Mouse (Mus musculus): Measurements from ENCODE around the gene Syngr2. TPM values are rescaled to one million over a fixed set of nuclear protein-coding genes. Genes with fewer than 3 reads are reported as not detected.
"Not testable (repeated sequence)": the region's sequence is repeated elsewhere in the genome, so short reads cannot be mapped to it uniquely, and the experiment has no call there.

Syngr2 gene
- polyA plus RNA-seq, 1 experiment from 2014 or later, result 132 TPM

DNA sequence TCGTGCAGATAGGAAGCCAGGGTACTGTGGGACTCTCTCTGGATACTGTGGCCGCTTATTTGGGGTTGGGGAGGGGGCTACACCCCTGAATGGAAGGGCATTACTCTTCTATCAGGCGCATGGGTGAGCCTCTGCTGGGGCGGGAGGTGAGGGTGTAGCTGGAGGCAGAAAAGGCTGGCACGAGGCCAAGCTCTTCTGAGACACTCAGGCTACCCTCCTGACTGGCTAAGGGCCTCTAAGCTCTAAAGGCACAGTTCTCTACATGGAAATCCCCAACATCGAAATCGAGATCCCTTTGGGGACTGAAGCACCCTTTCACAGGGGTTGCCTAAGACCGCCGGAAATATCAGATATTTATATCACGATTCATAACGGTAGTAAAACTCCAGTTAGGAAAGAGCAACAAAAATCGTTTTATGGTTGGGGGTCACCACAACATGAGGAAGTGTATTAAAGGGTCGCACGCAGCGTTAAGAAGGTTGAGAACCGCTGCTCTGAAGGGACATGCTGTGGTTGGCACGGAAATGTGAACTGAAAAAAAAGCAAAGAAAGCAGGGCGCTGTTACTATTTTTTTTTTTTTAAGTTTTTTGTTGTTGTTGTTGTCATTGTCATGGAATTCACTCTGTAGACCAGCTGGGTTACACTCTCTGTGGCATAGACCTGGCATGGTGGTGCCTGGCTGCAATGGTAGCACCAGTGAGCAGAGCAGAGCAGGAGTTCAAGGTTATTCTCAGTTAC, 18.9 kb downstream of the Syngr2 start:
- Histone ChIP-seq H3K9me3 (no peaks in the 10 kb centered on the region), H3K27me3 (replicated peaks) (no peaks in the 10 kb centered on the region), H3K9ac (no peak overlapping the region), H3K4me1 (peaks cover 76% of the 10 kb centered on the region), H3K4me2 (peak overlapping the region; percentile 14; the same call in 1 of the 2 replicates), H3K36me3 (0 out of 2 replicates have a peak, but pooled peaks cover 1% of the 10 kb centered on the region), H3K27ac (peak overlapping the region; percentile 83), H3K4me3 (replicated peaks) (no peak overlapping the region)
- no peak for ATAC-seq (ENCODE audit: insufficient read depth, low FRiP score, low read depth)
- WGBS, result 60% methylated on average over 18 of the region's 18 CpGs

DNA sequence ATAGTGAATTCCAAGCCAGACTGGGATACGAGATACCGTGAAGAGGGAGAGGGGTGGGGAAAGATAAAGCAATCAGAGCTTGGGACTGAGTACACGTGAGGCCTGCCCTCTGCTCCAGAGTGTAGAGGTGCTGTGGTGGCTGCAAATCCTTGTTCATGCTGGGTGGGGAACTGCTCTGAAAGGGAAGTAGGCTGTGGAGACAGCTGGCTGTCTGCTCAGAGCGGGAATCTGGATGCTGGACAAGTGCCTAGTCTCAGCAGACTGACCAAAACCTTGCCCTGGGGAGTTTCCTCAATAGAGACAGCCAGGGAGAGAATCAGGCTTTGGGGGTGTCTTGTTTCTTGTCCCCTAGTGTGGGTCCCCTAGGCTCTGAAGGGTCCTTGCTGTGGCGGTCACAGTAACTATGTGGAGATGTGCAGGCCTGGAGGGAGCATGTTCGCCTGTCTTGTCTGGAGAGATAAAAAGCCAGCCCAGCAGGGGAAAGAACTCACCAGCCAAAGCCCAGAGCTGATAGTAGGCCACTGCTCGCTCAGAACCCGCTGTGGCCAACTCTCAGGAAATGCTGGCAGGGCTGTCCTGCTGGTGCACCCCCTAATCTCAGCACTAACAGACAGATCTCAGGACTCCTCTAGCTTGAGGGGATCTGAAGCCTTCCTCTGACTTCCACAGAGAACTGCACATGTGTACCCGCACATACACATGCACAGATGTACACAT, 19.6 kb downstream of the Syngr2 start:
- no peaks in the 10 kb centered on the region for H3K9me3 ChIP-seq
- H3K4me1 ChIP-seq, result peaks cover 69% of the 10 kb centered on the region
- WGBS, result 39% methylated on average over 9 of the region's 9 CpGs
- H3K9ac ChIP-seq, result no peak overlapping the region
- no peaks in the 10 kb centered on the region for H3K36me3 ChIP-seq
- H3K4me3 ChIP-seq (replicated peaks), result no peak overlapping the region
- 0 out of 2 replicates have a peak overlapping the region, but pooled peaks have one; percentile 1 for H3K4me2 ChIP-seq
- H3K27ac ChIP-seq, result peak overlapping the region; percentile 83
- peak; percentile 55 for ATAC-seq (ENCODE audit: insufficient read depth, low FRiP score, low read depth)
- no peaks in the 10 kb centered on the region for H3K27me3 ChIP-seq (replicated peaks)

GRCm38 (mm10) chr11:117829671-117830215, 20.3 kb downstream of the Syngr2 start:
- no peak overlapping the region for H3K4me2 ChIP-seq
- H3K27me3 ChIP-seq (replicated peaks), result no peaks in the 10 kb centered on the region
- 61% methylated on average over 2 of the region's 2 CpGs for WGBS

DNA sequence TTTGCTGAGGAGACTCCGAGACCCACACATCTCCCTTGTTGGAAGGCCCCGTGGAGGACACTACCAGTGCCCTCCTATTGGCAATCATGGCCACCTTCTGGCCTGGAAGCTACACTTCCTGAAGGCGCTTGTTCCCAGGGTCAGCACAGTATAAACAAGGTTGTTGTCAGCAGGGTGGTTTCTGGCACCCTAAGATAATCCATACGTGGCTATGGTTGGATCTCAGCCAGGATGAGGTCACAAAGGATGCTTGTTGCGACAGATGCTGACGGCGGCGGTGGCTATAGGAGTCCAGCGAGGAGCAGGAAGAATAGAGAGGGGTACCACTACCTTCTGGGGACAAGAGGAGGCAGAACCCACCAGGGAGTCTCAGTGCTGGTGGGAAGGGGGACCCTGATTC, 20.9 kb downstream of the Syngr2 start:
- Histone ChIP-seq H3K27me3 (replicated peaks) (no peaks in the 10 kb centered on the region), H3K4me3 (replicated peaks) (no peak overlapping the region), H3K9me3 (no peaks in the 10 kb centered on the region), H3K27ac (peak overlapping the region; percentile 83), H3K4me1 (peaks cover 57% of the 10 kb centered on the region), H3K36me3 (no peaks in the 10 kb centered on the region), H3K4me2 (no peak overlapping the region), H3K9ac (no peak overlapping the region)
- WGBS, result 60% methylated on average over 9 of the region's 9 CpGs
- ATAC-seq (ENCODE audit: insufficient read depth, low FRiP score, low read depth), result no peak

More at GRCm38 (mm10) chr11:117829671-117830215, 20.3 kb downstream of the Syngr2 start:
- Histone ChIP-seq H3K4me3 (replicated peaks) (no peak overlapping the region), H3K9me3 (no peaks in the 10 kb centered on the region), H3K9ac (no peak overlapping the region), H3K36me3 (no peaks in the 10 kb centered on the region), H3K4me1 (peaks cover 63% of the 10 kb centered on the region), H3K27ac (peak overlapping the region; percentile 83)
- ATAC-seq (ENCODE audit: insufficient read depth, low FRiP score, low read depth), result no peak

DNA sequence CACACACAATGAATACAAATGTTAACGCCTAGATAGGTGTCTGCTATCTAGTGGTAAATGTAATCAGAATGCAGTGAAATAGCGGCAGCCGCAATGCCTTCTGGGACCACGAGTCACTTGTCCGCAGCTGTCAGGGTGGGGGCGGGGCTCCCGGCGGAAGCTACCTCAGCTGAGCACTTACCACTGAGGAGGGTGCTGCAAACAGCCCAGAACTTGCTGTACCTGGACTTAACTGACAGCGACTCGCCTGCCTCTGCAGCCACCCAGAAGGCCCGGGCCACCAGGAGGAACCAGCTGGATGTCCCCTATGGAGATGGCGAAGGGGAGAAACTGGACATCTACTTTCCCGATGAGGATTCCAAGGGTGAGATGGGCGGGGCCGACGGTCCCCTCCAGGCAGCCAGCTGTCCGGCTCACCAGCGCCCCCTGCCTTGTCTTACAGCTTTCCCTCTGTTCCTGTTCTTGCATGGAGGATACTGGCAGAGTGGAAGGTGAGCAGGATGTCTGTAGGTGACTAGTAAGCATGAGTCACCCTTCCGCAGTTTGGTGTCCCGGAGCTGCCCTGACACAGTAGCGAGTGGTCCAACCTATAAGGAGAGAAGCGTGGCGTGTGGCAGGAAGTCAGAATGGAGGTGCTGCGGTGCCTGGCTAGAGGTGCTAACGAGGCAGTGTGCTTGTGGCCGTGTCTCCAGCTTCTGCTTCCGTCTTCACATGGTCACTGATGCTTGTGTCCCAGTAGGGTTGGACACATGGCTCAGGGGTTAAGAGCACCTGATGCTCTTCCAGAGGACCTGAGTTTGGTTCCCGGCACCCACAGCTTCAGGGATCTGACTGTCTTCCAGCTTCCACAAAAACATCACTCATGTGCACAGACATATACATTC, 22.9 kb downstream of the Syngr2 start:
- H3K27me3 ChIP-seq (replicated peaks), result no peaks in the 10 kb centered on the region
- 21% methylated on average over 28 of the region's 28 CpGs for WGBS
- peak overlapping the region; percentile 55 for H3K4me2 ChIP-seq
- H3K9ac ChIP-seq, result no peak overlapping the region
- H3K4me1 ChIP-seq, result peaks cover 40% of the 10 kb centered on the region
- no peaks in the 10 kb centered on the region for H3K36me3 ChIP-seq
- H3K27ac ChIP-seq, result no peak overlapping the region
- no peaks in the 10 kb centered on the region for H3K9me3 ChIP-seq
- H3K4me3 ChIP-seq (replicated peaks), result peak overlapping the region; percentile 33
- ATAC-seq (ENCODE audit: insufficient read depth, low FRiP score, low read depth), result peak; percentile 45; the same call in 1 of the 2 replicates

DNA sequence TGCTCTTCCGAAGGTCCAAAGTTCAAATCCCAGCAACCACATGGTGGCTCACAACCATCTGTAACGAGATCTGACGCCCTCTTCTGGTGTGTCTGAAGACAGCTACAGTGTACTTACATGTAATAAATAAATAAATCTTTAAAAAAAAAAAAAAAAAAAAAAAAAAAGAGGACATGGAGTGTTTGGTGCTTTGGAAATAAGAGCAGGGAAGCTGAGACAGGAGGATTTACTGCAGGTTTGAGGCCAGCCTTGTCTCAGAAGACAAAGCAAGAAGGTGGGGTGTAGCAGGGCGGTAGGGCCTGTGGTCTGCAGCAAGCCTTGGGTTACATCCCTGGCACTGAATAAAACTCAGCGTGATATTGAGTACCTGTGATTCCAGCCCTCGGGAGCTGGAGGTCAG, 24.0 kb downstream of the Syngr2 start:
- not testable (repeated sequence) for H3K4me2 ChIP-seq; H3K9me3 ChIP-seq; H3K9ac ChIP-seq; H3K27me3 ChIP-seq (replicated peaks); H3K27ac ChIP-seq; ATAC-seq (ENCODE audit: insufficient read depth, low FRiP score, low read depth); H3K36me3 ChIP-seq; H3K4me3 ChIP-seq (replicated peaks)
- H3K4me1 ChIP-seq, result peaks cover 31% of the 10 kb centered on the region
- 83% methylated on average over 6 of the region's 6 CpGs for WGBS

DNA sequence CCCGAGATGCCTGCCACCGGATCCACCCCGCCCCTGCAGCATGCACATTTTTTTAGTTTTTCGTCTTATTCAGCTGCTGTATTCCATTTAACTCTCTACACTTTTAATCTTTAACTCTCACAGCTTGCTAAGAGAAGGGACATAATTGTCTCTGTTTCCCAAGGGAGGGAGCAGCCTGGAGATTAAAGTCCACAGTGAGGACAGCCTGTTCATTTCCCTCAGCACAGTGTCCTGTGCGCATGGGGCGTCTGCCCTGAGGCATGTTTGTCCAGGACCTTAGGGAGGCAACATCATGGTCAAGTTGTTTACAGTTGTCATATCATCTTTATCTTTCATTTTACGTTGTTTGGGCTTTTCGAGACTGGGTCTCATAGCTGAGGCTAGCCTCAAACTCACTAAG, 24.6 kb downstream of the Syngr2 start:
- Histone ChIP-seq H3K27ac (no peak overlapping the region), H3K9me3 (no peaks in the 10 kb centered on the region), H3K36me3 (no peaks in the 10 kb centered on the region), H3K4me1 (peaks cover 27% of the 10 kb centered on the region), H3K9ac (no peak overlapping the region), H3K4me2 (no peak overlapping the region), H3K4me3 (replicated peaks) (no peak overlapping the region), H3K27me3 (replicated peaks) (no peaks in the 10 kb centered on the region)
- ATAC-seq (ENCODE audit: insufficient read depth, low FRiP score, low read depth), result no peak
- WGBS, result 85% methylated on average over 8 of the region's 8 CpGs

- Histone ChIP-seq H3K36me3 (no peaks in the 10 kb centered on the region), H3K27me3 (replicated peaks) (no peaks in the 10 kb centered on the region), H3K9me3 (no peaks in the 10 kb centered on the region), H3K9ac (no peak overlapping the region), H3K4me3 (replicated peaks) (no peak overlapping the region), H3K27ac (no peak overlapping the region), H3K4me2 (peak overlapping the region; percentile 28), H3K4me1 (peaks cover 10% of the 10 kb centered on the region)
- 33% methylated on average over 13 of the region's 13 CpGs for WGBS
- ATAC-seq (ENCODE audit: insufficient read depth, low FRiP score, low read depth), result no peak
Measured at GRCm38 (mm10) chr11:117836306-117836705, 26.8 kb downstream of the Syngr2 start.

GRCm38 (mm10) chr11:117838572-117838971, 29.1 kb downstream of the Syngr2 start:
- H3K27me3 ChIP-seq (replicated peaks), result no peaks in the 10 kb centered on the region
- WGBS, result 43% methylated on average over 2 of the region's 2 CpGs
- H3K9me3 ChIP-seq, result no peaks in the 10 kb centered on the region
- peak overlapping the region; percentile 79 for H3K27ac ChIP-seq
- 0 out of 2 replicates have a peak, but pooled peaks cover 3% of the 10 kb centered on the region for H3K4me1 ChIP-seq
- no peak overlapping the region for H3K9ac ChIP-seq
- peak; percentile 95 for ATAC-seq (ENCODE audit: insufficient read depth, low FRiP score, low read depth)
- H3K36me3 ChIP-seq, result no peaks in the 10 kb centered on the region
- H3K4me2 ChIP-seq, result no peak overlapping the region
- H3K4me3 ChIP-seq (replicated peaks), result no peak overlapping the region

GRCm38 (mm10) chr11:117839021-117839420, 29.6 kb downstream of the Syngr2 start:
- H3K27me3 ChIP-seq (replicated peaks), result no peaks in the 10 kb centered on the region
- no peaks in the 10 kb centered on the region for H3K36me3 ChIP-seq
- ATAC-seq (ENCODE audit: insufficient read depth, low FRiP score, low read depth), result no peak
- WGBS, result 76% methylated on average over 1 of the region's 1 CpGs
- no peak overlapping the region for H3K4me2 ChIP-seq
- no peak overlapping the region for H3K9ac ChIP-seq
- no peak overlapping the region for H3K4me3 ChIP-seq (replicated peaks)
- no peaks in the 10 kb centered on the region for H3K9me3 ChIP-seq
- H3K4me1 ChIP-seq, result 0 out of 2 replicates have a peak, but pooled peaks cover 3% of the 10 kb centered on the region
- H3K27ac ChIP-seq, result peak overlapping the region; percentile 79

DNA sequence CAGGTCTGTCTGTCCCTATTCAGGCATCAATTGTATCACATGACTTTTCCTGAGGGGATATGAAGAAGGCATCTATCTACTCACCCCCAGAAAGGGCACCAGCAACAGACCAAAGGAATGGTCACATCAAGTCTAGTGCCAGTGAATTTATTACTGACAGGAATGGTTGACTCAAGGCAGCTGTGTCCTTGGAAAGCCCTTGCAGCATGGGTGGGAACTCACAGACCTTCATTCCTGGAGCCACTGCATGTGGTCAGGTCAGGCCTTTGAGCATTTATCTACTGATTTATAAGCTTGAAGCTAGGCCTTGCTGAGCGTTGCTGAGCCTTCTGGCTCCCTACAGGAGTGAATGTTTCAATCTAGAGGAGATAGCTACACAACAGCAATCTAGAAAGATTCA, 31.4 kb downstream of the Syngr2 start:
- Histone ChIP-seq H3K27ac (no peak overlapping the region), H3K4me1 (0 out of 2 replicates have a peak, but pooled peaks cover 3% of the 10 kb centered on the region), H3K9ac (no peak overlapping the region), H3K4me3 (replicated peaks) (no peak overlapping the region), H3K9me3 (no peaks in the 10 kb centered on the region), H3K36me3 (no peaks in the 10 kb centered on the region), H3K27me3 (replicated peaks) (no peaks in the 10 kb centered on the region), H3K4me2 (no peak overlapping the region)
- 44% methylated on average over 1 of the region's 1 CpGs for WGBS
- ATAC-seq (ENCODE audit: insufficient read depth, low FRiP score, low read depth), result no peak
